Mouse (Mus musculus) thymus, postnatal 4 days (tissue): ENCODE data around the gene Map2k6.

Source experiments
- DNase-seq: peaks from one replicate; pipeline ENCODE4 v3.0.0; 2021

Map2k6 gene

DNA sequence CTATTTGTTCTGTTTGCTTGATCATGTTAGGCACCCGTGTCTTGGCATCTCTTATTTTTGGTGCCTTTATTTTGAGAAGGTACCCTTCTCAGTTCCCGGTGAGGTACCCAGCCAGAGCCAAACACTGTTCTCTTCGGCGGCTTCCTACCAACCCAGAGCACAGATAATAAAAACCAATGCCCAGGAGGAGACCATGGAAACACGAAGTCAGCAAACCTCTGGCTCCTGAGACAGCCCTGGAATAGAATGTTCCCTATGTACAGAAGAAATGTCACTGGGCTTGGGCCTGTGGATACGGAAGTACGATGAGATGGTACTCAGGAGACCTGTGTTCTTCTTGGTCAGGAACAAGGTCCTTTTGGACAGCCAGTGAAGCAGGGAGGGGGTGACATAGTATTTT lies 89.4 kb downstream of the Map2k6 start:
- no peak for DNase-seq

GRCm38 (mm10) chr11:110495323-110496060 lies 96.6 kb downstream of the Map2k6 start:
- no peak for DNase-seq

DNA sequence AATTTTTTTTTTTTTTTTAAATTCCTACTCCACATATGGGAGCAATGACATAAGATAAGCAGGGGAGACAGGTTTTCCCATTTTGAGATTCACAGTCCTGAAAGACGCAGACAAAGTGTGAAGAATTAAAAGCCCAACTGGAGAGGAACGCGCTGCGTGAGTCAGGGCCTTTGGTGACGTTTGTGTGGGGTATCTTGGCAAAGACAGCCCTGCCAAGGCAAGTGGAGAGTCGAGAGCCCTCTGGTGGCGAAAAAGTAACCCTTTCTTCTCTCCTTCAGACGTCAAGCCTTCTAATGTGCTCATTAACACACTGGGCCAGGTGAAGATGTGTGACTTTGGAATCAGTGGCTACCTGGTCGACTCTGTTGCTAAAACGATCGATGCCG lies 97.1 kb downstream of the Map2k6 start:
- DNase-seq, result peak; percentile 61

- no peak for DNase-seq
Measured at GRCm38 (mm10) chr11:110497743-110498142, 98.8 kb downstream of the Map2k6 start.

GRCm38 (mm10) chr11:110498651-110499213 lies 99.8 kb downstream of the Map2k6 start:
- DNase-seq, result no peak

DNA sequence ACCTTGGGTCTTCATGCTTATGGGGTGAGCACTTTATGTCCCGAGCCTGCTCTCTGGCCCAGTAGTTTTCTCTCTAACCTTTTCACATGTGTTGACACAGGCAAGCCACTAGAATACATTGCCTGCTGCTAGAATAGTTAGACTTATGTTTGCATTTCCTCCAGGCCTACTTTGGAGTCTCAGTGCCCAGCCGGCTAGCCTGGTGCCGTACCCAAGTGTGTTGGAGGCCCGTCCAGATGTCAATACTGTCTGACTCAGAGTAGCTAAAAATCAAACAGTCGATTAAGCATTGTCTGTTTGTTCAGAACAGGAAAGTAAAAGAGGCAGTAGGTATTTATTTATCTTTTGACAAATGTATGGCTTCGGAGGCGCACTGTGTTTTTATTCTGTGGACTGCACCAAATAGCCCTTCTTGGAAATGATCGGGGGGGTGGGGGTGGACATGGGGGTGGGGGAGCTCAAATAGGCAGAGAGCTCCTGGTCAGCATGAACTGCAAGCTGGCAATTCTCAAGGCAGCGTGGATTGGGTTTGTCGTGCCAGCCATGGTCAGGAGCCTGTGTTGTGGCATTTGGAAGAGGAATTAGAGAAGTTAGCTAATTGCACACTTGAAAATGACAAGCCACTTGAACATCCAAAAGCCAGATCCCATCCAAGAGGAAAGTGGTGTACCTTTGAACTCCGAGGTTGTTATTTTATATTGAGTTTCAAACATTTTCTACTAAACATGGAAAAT lies 104.2 kb downstream of the Map2k6 start:
- no peak for DNase-seq

DNA sequence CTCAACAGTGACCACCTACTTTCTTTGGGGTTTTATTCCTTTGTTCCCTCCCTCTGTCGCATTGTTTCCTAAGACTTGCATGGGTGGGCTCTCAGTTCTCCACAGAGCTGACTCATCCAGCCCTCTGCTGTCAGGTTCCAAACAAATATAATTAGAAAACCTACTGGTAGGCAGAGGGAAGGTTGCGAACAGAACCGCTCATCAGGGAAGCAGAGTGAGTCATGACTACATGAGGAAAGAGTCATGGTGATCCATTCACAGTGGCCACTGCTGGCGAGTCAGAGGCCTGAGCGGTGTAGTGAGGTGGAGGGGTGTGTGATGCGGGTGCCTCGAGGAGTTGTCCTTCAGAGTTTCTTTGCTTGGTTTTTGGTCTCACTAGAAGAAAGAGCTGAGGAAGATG lies 112.5 kb downstream of the Map2k6 start:
- DNase-seq, result no peak

DNA sequence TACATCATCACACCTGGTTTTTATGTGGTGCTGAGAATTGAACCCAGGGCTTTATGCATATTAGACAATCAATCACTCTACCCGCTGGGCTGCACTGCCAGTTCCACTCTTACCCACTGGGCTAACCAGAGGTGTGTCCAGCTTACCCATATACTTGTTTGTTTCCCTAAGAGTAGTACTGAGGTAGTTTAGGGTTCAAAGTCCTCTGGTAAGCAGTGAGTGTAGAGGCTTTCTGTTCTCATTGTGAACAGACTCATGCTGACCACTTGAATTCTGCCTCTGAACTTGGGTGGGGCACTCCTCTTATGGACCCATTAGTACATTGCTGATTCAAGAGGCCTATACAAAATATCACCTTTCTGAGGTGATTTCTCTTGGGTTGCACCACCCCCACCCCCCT lies 119.7 kb downstream of the Map2k6 start:
- no peak for DNase-seq

DNA sequence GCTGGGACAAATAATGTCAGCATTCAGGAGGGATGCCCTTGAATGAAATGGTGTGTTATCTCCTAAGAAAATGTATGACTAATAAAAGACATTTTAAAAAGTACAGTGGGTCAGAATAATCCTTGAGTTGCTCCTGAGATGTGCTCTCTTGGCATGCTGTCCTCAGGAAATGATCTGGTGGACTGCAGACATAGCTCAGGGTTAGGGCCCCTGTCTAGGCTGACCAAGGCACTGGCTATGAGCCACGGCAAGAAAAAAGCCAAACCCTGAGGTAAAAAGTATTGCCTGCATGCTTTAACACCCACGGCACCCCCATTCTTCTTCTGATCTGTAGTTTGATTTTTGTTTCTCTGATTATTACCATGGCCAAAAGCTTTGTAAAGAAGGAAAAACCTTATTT lies 124.0 kb downstream of the Map2k6 start:
- no peak for DNase-seq

DNA sequence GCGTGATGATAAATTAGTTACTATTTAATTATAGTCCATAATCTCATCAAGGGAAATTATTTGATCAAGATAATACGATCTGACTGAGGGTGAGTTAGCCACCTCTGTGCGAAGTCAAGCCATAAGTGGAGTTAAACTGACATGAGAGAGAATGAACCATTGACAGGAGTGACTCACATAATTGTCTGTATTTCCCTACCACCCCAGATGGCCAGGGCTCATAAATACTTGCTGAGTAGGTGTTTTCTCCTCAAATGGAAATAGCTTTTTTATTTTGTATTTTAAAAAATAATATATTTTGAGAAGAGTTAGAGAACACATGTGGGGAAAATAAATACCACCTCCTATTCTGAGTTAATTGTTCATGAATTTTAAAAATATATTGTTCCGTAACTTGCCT lies 127.2 kb downstream of the Map2k6 start:
- no peak for DNase-seq

DNA sequence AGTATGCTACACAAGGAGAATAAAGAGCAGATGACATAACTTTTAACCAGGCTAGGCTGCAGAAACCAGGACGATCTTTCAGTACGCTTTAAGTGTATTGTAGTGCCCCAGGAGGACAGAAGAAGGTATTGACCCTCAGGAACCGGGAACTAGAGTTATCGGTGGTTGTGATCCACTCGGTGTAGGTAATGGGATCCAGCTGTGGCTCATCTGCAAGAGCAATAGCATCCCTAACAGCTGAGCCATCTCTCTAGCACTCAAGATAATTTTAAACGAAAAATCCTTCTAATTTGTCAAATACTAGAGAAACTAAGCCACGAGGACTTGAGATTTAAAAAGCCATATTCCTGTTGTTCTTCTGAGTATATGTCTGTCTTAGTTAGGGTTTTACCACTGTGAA lies 132.2 kb downstream of the Map2k6 start:
- DNase-seq, result no peak

- no peak for DNase-seq
Measured at GRCm38 (mm10) chr11:110534856-110535255, 135.9 kb downstream of the Map2k6 start.

GRCm38 (mm10) chr11:110536533-110536932 lies 137.6 kb downstream of the Map2k6 start:
- DNase-seq, result peak; percentile 32

- DNase-seq, result peak; percentile 69
Measured at GRCm38 (mm10) chr11:110537602-110538001, 138.7 kb downstream of the Map2k6 start.

DNA sequence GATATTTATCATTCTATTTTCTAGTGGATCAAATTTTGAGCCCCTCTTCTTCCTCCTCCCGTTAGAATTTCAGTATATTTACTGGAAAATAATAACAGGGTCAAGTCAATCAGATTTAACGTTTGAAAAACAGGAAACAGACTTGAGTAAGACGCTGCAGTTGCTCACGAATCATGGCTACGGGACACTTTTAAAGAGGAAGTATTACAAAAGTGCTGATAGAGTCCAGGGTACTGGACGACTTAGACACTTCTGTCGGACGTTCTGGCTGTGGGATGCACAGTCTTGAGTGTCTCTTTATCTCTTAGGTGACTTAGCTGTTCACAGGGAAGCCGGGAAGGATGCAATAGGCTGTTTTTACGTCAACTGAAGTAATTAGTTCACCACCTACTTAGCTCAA lies 139.3 kb downstream of the Map2k6 start:
- DNase-seq, result no peak

GRCm38 (mm10) chr11:110541933-110542332 lies 143.0 kb downstream of the Map2k6 start:
- no peak for DNase-seq

DNA sequence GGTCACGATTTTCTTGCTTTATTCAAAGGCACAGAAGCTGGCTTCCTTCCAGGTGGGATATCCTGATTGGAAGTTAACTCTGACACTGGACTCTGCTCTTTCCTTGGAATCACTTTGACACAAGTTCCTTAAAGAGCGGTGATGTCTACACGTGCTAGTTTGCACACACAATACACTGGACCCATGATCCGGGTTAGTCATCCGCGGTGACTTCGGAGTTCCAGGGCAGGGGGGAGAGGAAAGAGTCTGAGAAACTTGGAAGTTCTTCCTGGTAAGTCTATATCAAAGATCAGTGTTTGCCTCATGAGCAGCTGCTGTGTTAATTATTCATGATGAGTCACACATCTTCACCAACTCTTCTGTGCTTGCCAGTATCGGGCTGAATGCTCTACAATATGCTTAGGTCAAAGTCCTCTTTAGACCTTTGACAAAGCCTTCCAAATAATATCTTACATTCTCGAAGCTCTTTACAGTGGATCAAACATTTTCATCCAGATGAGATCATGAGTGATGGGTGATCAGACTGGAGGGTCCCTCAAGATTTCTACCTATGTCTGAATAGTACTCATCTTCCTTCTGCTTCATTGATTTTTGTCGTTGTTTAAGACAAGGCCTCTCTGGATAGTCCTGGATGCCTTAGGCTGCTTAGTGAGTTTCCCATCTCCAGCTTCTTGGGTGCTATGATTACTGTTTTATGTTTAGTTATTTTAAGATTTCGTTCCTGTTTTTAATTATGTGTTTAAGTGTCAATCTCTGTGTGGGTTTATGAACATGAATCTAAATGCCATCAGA lies 145.7 kb downstream of the Map2k6 start:
- DNase-seq, result no peak

- no peak for DNase-seq
Measured at GRCm38 (mm10) chr11:110545416-110545815, 146.5 kb downstream of the Map2k6 start.

DNA sequence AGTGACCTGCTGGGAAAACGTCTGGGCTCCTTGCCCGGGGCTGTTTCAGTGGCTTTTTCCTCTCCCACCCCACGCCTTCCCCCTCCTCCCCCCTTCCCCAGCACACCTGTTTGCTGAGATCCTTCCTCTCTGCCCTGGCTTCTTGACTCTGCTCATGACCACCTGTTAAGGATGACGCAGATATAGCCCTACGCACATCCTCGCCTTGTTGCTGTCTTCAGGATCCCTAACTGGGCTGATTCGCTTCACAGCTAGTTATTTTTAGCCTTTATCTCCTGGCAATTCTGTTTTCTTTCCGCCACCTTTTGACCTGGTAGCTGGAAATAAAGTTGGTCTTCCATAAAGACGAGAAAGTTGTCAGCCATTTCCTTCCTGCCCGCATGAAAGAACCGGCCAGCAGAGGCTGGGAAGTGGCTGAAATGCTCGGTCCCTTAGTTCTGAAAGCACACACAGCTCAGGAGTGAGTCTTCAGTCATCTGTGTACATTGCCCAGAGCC lies 152.6 kb downstream of the Map2k6 start:
- no peak for DNase-seq

GRCm38 (mm10) chr11:110562320-110563081 lies 163.6 kb downstream of the Map2k6 start:
- no peak for DNase-seq

DNA sequence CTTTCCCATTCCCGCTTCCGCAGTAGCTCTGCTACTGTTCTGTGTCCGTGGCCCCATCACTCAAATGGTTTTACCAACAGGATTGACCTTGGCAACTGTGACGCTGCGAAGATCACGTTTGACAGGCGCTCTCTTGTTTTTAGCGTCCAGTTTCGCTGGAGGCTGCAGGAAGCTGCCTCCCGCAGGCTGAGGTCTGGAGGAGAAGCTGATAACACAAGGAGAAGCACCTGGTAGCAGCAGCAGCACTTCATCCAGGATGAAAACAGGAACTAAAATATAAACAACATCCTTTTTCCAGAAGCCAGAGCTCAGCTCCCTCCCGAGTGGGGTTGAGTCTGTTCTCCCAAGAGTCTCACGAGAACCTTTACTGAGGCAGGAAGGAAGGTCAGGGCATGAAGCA lies 164.3 kb downstream of the Map2k6 start:
- no peak for DNase-seq

DNA sequence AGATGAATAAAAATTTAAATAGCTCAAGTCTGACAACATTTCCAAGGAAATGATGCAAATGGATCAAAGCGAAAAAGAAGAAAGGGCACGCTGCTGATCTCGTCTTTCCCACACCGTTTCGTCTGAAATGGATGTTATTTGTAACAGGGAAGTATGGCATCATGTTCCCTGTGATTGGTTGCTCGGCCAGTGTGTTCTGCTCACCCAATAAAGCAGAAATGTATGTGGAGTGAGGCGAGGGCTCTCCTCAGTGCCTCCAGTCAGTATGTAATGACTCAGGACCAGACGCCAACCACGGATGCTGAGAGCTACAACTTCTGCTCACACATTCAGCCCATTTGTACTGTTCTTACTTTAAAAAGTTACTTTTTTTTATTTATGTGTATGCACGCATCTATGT lies 164.9 kb downstream of the Map2k6 start:
- DNase-seq, result no peak
